Mouse (Mus musculus): ENCODE data around the gene Gsk3a.

GRCm38 (mm10) chr7:25251822-25252221 lies 14.2 kb upstream of the Gsk3a start:
- TF ChIP-seq CTCF (IDR thresholded peaks at IDR 0.05; ENCODE audit: control insufficient read depth, insufficient read depth, insufficient read length) (no peak), MYOD1 (IDR thresholded peaks at IDR 0.05; ENCODE audit: control insufficient read depth, insufficient read length, low read depth) (no peak), MAX (IDR thresholded peaks at IDR 0.05) (no peak), CEBPB (IDR thresholded peaks at IDR 0.05; ENCODE audit: low read depth) (no peak)
